Mouse (Mus musculus) CD4-positive, CD25-positive, alpha-beta regulatory T cell, adult 2 months (primary cell): ENCODE results near the gene Vinac1.

ENCODE experiments used
- DNase-seq: peaks from one replicate; pipeline ENCODE4 v3.0.0-alpha.2; 2012; ENCODE audit warnings: low read depth, low spot score

The Vinac1 gene

DNA sequence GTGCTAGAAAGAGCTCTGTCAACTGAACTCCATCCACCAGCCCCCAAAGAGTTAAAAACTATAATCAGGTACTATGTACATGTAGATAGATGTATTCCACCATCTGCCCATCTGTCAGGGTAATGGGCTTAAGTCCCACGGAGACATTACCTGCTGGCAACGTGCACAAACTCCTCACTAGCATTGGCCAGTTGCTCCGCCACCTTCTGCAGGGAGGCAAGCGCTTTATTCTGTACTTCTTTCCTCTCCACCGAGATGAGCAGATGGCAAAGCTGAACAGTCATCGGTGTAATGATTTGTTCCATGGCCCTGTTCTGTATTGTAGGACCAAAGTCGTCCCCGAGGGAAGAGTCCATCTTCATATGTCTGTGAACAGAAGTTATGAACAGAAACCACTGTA is at the start of gene Vinac1:
TSS of gene Vinac1 (minus strand) at position 362 of the 400 bp plus-strand sequence.
- DNase-seq: no peak

DNA sequence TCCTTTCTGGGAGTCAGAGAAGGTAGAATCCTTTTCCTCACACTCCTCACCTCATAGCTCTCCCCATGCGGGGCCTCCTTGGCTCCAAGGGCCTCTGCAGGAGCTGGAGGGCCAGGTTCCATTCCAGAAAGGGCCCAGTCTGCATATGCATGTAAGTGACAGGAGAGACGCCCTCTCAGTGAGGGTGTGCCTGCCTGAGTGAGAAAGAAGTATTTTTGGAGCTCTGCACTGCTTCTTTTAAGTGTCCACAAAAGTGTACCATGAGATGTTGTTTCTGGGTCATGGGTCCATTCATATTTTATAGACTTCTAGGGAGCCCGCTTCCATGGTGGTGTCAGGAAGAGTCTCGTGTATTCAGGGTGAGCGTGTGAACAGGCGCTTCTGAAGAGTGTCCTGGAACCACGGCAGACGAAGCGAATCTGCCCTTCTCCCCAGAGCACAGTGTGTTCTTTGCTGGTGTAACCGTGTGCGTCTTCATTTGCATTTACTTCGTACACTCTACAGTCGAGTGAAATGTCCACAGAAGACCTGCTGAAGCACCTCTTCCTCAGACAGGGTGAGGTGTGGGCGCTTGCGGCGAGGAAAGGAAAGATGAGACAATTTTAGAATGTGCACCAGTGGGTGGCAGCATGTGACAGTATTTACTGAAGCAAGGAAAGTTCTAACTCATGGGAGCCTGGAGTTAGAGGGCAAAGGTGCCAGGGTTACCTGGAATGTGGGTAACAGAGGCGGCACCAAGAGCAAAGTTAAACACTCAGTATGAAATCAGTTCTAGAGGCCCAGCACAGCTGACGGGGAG is 46.2 kb upstream of the Vinac1 start:
- no peak for DNase-seq

DNA sequence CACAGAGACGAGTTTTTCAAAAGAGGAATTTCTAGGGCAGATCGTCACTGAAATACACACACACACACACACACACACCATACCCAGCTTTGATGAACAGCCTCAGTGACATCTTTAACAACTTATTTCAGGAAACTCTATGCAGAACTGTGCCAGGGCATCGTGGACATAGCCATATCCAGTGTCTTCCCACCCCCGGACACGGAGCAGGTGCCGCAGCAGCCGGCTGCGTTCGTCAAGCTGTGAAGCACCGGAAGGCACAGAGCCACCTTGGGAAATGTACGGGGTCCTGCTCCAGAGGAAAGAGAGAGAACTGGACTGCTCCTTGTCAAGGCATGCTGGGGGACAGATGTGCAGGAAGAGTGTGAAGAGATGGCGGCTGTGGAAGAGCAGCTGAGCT is 44.8 kb upstream of the Vinac1 start:
- DNase-seq: no peak

DNA sequence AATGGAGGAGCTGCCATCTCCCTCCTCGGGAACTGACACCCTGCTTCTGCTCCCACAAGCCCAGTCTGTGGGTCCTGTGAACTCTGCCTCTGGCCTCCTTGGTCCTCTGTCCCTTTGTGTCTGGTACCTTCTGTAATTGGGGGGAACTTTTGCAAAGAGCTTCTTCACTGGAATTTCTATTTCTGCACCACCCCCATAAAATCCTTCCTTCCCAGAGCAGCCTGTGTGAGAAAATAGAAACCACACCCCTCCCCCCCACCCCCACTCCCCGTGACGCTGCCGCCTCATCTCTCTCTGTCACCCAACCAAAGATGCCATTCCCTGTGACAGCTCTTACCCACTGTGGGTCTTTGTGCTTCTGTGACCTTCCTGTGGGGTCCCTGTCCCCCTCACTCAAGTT is 42.4 kb upstream of the Vinac1 start:
- no peak for DNase-seq

DNA sequence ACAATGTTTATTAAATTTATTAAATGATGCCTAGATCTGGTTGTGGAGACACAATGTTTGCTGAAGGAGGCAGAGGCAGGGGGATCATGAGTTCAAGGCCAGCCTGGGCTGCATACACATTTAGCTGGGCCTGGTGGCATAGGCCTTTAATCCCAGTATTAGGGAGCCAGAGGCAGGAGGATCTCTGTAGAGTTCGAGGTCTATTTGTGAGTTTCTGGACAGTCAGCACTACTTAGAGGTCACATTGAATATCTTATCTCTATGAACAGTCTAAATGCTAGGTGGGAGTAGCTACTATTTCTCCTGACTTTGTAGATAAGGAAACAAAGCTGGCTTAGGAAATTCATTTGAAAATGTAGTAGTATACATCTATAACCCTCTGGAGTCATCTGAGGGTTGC is 39.5 kb upstream of the Vinac1 start:
- no peak for DNase-seq

DNA sequence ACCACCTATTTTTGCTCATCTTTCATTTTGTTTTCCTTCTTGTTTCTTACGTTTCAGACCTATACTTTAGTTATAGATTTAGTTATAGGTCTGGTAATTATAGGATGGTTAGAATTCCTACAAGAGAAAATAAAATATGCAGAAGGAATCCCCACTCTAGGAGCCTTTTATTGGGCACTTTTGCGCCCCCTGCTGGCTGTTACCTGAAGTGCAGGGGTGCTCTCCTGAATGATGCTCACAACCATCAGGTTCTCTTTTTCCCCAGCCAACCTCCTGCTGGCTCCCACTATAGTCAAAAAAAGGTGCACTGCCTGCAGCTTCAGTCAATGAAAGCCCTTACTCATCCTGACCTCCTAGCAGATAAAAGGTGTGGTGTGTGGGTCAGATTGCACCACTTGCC is 37.0 kb upstream of the Vinac1 start:
- DNase-seq: peak; percentile 70

DNA sequence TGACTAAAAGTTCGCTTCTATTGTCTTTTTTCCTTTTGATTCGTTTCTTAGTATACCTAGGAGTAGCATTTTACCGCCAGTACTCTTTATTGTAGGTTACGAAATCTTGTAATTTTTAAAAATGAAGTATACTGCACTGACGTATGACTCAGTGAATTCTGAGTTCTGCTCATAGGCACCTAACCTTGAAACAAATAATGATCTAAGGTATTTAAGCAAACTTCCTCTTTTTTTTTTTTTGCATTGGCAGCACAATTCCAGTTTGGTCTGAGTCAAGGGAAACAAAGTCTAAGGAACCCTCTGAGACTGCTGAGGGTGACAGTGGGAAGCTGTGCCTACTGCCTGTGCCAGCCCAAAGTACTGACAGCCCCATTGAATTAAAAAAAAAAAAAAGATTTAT is 35.5 kb upstream of the Vinac1 start:
- DNase-seq: no peak

DNA sequence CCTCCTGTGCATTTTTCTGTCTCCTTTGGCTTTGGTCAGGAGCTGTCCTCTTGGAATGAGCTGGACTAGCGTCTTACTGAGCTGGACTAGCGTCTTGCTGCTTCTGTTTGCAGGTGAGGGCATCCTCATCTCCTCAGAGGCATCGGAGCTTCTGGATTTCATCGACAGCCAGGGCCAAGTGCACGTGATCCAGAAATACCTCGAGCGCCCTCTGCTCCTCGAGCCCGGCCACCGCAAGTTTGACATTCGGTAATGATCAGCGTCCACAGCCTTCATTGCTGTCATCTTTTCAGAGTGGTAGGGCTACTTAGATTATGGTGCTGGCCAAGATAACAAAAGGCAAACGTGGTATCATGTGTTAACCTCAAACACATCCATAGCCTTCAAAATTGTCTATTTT is 33.1 kb upstream of the Vinac1 start:
- DNase-seq: no peak

DNA sequence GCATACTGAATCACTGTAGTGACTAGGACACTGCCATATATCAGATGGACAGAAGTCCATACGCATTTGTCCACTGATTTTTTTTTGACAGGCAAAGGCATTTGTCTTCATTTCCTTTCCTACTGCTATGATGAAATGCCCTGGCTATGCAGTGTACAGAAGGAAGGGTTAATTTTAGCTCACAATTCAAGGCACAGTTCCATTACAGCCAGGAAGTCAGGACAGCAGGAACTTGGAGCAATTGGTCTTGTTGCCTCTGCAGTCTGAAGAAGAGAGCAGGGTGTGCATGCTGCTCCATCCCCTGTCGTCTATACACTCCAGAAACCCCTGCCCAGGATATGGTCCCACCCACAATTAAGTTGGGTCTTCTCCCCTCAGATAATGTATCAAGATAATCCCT is 31.2 kb upstream of the Vinac1 start:
- DNase-seq: no peak

DNA sequence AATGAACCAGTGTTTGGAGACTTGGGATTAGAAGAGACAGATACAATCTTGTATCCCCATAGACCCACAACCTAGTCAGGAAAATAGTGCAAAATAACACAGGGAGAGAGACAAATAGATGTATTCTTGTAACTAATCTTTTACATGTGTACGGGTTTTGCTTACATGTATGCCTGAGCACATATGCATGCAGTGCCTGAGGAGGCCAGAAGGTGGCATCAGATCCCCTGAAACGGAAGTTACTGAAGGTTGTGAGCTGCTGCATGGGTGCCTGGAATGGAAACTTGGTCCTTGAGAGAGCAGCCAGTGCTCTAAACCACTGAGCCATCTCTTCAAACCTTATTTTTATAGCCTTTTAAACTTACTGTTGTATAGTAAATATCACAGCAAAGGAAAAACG is 30.3 kb upstream of the Vinac1 start:
- peak; percentile 65 for DNase-seq

DNA sequence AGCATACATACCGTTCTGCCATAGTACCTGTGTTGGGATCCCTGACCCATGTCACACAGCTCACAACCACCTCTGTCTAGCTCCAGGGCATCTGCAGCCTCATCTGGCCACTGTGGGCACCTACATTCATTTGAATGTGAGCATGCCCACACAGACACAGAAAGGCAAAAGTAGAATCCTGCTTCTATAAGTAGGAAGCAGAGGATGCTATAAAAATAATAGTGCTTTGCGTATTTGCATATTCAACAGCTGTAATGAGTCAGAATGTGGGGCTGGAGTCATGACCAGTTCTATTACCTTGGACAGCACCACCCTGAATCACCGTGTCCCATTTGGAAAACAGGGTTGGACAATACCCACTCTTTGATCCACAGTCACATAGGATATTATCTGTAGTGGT is 22.3 kb upstream of the Vinac1 start:
- DNase-seq: no peak

DNA sequence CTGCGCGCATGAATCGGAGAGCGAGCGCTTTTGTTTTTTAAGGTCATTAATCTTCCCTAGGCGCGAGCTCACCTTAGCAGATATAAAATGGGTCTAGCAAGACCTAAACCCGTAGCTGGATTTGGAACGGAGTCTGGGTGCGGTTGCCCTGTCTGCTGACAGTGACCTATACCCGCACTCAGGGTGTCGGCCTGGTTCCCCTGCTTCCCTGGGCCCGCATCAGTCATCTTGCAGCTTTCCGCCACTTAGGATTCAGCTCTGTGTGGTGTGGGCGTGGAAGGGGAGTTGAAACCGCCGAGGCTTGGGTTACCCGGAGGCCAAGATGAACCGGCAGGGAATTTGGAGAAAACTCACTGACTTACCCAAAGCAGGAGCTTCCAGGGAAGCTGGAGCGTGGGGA is 18.4 kb upstream of the Vinac1 start:
- peak; percentile 61 for DNase-seq

DNA sequence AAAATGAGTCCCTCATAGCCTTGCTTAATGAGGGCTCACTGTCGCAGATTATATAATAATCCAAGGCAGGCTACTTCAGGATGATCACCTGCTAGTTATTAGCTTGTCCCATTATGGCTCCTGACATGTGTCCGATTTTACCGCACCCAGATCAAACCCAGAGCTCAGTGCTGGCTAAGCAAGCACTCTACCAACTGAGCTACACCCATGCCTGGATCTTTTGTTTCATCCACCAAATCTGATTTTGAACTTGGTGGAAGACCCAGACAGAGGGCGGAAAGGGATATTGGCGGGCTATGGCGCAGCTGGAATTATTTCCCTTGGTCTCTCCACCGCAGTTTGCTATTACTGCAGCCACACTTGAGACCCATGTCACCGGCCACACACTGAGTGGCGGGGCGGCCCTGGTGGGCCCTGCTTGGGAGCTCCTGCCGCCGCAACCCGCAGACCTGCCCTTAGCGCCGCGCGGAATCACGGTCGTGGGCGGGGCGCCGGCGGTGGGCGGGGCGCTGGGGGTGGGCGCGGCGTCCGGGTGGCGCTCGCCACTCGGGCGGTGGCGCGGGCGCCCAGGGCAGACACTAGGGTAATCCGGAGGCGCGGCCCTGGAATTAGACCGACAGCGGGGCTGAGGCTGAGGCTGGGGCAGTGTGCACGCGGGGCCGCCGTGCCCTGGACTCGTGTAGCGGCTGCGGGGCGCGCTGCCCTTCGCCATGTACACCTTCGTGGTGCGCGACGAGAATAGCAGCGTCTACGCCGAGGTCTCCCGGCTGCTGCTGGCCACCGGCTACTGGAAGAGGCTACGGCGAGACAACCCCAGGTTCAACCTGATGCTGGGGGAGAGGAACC is 17.7 kb upstream of the Vinac1 start, which contains the start of gene Ttl:
TSS of gene Ttl (plus strand) at position 506 of the 846 bp plus-strand sequence.
- DNase-seq: peak; percentile 86

DNA sequence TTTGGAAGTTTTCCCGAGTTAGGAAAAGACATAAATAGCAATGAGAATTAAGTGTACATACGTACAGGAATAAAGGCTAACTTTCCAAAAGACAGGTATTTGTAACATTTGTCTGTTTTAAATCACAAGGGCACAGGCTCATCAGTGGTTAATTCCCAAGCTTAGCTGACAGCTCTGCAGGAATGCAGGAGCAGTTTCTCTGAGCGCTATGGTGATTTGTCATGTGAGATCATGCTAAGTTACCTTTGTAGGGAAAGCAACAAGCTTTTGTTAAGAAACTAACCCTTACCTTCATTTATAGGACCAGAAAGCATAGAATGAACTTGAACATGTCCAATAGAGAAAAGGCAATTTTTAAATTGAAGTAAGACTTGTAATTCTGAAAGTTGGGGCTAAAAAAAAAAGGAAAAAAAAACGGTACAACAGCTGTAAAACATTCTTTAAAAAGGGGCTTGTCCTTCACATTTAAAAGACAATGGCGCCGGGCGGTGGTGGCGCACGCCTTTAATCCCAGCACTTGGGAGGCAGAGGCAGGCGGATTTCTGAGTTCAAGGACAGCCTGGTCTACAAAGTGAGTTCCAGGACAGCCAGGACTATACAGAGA is 13.6 kb upstream of the Vinac1 start:
- DNase-seq: no peak

DNA sequence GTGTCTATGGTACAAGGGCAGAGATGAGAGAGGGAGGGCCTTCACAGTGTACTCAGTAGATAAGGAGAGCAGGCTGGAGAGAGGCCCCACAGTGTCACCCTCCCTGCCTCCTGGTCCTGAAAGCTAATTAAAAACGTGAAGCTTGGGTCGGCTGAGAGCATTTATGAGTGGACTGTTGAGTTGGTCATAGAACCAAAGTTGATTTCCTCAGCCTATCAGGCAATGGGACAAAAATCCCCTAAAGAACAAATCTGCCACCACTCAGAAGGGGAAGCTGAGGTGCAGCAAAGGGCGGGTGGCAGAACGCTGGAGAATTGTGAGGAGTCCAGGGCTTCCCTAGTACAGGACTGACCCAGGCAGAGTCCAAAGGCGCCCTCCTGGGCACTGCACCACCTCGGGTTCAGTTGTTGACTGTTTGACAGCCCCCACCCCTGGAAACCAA is 10.0 kb upstream of the Vinac1 start:
- DNase-seq: no peak

DNA sequence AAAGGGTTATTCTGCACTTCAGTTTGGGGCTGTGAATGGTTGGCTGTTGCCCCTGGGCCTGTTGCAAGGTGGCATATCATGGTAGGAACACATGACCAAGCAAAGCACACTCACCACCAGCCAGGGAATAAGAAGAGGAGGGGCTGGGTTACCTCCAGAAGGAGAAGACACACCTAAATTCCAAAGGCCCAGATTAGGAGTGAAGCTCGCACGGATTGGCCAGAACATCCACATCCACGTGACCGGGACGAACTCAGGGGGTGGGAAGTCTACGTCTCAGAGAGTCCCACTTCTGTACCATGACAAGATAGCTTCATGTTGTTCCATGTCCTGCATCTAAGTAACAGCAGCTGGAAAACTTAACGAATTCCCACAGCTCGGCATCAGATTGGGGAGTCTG is 9.3 kb upstream of the Vinac1 start:
- no peak for DNase-seq

DNA sequence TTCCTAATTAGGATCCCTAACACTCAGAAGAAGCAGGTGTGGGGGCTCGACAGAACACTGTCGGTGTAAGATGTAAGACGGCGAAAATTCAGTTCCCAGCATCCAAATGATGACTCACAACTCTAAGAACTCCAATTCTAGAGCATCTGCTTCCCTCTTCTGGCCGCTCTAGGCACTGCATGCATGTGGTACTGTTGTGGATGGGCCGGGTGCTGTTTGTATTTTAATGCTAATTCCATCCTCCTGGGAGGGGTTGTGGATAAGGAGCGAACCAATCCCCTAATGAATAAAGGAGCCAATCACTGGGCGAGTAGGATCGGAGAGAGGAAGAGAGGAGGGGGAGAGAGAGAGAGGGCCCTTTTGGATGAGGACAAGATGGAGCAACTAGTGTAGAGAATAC is 8.6 kb upstream of the Vinac1 start:
- peak; percentile 53 for DNase-seq

DNA sequence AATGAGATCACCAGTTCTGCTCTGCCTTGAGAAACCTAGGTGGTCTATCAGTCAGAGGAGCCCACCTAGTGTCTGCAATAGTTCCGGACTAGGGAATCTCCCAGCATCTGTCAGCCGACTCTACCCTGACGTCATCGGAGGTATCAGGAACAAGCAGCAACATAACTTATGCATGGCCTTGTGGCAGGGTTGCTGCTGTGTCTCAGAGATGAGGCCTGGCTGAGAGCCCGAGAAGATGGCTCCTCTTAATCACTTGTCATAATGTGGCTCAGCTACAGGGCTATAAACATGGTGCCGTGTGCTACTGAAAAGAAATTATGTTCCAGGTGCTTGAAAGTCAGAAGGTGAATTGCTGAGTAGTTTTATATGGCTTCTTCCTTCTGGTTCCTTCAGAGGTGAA is 7.8 kb upstream of the Vinac1 start:
- no peak for DNase-seq

DNA sequence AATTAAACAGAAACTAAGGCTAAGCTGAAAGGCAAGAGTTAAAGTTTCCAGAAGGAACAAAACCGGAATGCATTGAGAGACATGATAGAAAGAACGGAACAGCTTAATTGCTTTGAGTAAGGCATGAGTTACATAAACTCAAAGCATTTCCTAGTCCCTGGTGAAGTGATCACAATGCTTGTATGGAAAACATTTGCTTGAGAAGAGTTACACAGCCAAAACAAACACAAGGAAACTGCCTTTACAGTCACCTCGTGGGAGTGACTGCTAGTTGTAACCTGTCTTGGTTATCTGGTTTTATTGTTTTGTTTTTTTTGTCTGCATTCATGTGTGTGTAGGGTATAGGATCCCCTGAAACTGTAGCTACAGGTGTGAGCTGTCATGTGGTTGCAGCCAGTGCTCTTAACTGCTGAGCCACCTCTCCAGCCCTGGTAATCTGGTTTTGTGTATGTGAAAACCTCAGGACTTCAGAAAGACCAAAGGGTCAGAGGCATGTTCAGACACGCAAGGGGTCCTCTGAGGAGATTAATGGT is 4.5 kb upstream of the Vinac1 start:
- no peak for DNase-seq

DNA sequence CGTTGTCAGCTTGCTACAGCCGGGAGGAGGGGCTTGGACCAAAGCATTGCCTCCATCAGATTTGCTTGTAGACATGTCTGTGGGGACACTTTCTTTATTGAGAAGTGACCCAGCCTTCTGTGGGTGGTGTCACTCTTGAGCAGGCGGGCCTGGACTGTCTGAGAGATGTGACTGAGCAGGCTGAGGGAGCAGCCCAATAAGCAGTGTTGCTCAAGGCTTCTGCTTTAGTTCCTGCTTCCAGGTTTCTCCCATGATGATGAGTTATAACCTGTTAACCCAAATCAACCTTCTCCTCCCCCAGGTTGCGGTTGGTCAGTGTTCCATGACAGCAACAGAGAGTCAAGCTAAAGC is 1.2 kb downstream of the Vinac1 start:
- no peak for DNase-seq

DNA sequence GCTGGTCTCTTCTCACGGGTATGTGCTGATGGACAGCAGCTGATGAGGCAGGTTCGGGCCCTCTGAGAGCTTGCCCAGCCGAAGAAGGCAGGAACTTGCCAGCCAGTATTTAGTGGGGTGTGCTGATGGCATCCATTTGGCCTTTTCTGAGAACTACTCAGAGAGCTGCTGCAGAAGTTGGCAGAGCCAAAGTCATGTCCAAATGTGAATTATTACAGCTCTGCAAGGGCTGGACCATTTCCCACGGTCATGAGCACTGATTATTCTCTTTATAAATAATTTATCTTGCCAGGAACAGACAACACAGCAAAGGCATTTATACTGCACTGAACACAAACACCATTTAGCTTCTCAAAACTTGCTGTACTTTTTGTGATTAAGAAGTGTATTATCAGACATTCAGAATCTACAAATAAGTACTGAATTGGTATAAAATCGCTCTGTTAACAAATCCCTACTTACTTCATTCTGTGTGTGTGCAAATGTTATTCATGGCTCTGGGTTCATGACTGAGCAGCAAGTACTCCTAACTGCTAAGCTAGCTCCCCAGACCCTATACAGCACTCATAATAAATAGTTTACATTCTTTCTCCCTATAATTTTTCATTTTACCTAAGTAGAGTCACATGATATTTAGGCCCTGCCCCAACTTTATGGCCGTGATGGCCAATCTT is 1.7 kb downstream of the Vinac1 start:
- DNase-seq: no peak

DNA sequence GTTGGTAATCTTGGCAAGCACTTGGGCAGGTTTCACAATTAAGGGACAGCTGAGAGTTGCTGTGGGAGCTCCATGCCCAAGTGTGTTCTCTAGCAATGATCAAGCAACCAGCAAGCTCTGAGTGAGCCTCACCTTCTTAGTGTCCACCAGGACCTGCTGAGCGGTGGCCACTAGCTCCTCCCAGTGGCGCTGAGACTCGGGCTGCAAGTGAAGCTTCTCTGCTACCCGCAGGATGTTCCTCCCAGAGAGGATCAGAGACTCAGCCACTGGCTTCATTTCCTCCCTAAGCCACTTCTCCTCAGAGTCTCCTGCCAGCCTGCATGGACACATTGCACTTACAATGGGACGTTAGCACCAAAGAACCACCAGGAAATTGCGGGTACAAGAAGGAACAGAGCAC is 7.4 kb downstream of the Vinac1 start:
- DNase-seq: peak; percentile 10
